Comparison of ENCODE assay signal across 8 mouse cellular contexts in the genomic region with DNA sequence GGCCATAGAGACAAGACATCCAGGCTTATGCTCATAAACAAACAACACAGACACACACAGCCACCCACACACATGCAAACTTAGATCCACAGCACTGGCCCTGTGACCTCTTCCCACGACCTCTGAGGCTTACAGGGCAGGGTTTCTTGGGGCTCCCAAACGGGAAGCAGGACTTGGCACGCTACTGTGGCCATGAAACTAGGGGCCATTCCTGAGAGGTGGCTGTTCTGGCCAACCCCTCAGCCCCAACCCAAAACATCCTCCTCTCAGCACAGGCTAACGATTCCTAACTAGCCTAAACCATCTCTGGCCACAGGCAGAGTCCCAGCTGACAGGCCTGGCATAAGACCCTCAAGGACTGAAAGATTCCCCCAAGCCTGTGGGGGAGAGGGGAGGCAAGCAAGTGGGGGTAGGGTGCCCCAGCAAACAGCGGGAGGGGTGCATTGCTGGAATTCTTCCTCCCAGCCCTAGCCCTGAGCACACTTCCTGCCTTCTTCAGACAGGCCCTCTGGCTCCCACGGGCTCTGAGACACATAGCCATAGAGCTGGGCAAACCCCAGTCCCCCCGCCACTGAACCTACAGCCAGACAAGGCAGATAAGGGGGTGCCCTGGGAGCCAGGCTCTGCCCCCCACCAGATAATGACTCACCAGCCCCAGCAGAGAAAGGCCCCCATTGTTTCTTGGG. TPM values are rescaled to one million over a fixed set of nuclear protein-coding genes. Genes with fewer than 3 reads are reported as not detected.
DNase-seq lines count a peak whose midpoint lies in the region; ATAC-seq and TF ChIP-seq lines count a peak whose summit lies in the region.

No protein-coding gene starts in this region.

- peaks cover 20% of the 10 kb centered on the region for H3K4me1 ChIP-seq in hindbrain, embryonic 13.5 days (replicated peaks)
- H3K4me1 ChIP-seq in liver, adult 2 months (ENCODE audit: control insufficient read depth, insufficient read depth, low read length): no peaks in the 10 kb centered on the region
- H3K4me1 ChIP-seq in stomach, embryonic 14.5 days (ENCODE audit: control insufficient read depth, insufficient read depth, low read length): peaks cover 32% of the 10 kb centered on the region
- no peaks in the 10 kb centered on the region for H3K4me1 ChIP-seq in thymus, adult 2 months (replicated peaks; ENCODE audit: control insufficient read depth, insufficient read depth, low read length)

- peak overlapping the region; percentile 43; the same call in 1 of the 2 replicates for H3K9ac ChIP-seq in hindbrain, embryonic 13.5 days
- peak overlapping the region; percentile 66 for H3K9ac ChIP-seq in liver, adult 2 months (ENCODE audit: low read depth, low read length)
- peak overlapping the region; percentile 14; the same call in 1 of the 2 replicates for H3K9ac ChIP-seq in stomach, embryonic 14.5 days (replicated peaks; ENCODE audit: low read depth, low read length)

- ATAC-seq in hindbrain, embryonic 13.5 days (ENCODE audit: low FRiP score): no peak
- no peak; the same call in 1 of the 2 replicates for ATAC-seq in stomach, embryonic 14.5 days (ENCODE audit: insufficient number of reproducible peaks, insufficient read depth, low FRiP score, low read depth)

- TF ChIP-seq POLR2A in liver, adult 2 months (IDR thresholded peaks at IDR 0.05; ENCODE audit: extremely low read depth, insufficient read depth, low read length): no peak
- no peak for TF ChIP-seq POLR2A in thymus, adult 2 months (IDR thresholded peaks at IDR 0.05; ENCODE audit: control insufficient read depth, extremely low read depth, insufficient read depth, low read length, poor library complexity)

- intact Hi-C loops in left cerebral cortex, adult 2 months (cut with DNase I): no loop called here

- DNase-seq in left cerebral cortex, adult 2 months (ENCODE audit: extremely low spot score in 1 of 2, low spot score in 2 of 2): no peak
- DNase-seq in left cerebral cortex, adult 18-20 months (ENCODE audit: low spot score in 2 of 2): no peak
- peak; percentile 52 for DNase-seq in liver, adult 2 months (ENCODE audit: extremely low read depth, low read depth, low spot score)
- no peak for DNase-seq in thymus, adult 2 months
- no peak for DNase-seq in right cerebral cortex, postnatal 4 days
- DNase-seq in gastrocnemius, postnatal 10 days: no peak

- peak overlapping the region; percentile 28 for H3K4me3 ChIP-seq in left cerebral cortex, adult 2 months
- no peak overlapping the region for H3K4me3 ChIP-seq in hindbrain, embryonic 13.5 days
- H3K4me3 ChIP-seq in liver, adult 2 months (ENCODE audit: insufficient read depth, low read depth, low read length): peak overlapping the region; percentile 35
- H3K4me3 ChIP-seq in stomach, embryonic 14.5 days (ENCODE audit: low read depth, low read length): no peak overlapping the region
- H3K4me3 ChIP-seq in thymus, adult 2 months (ENCODE audit: control insufficient read depth, insufficient read depth, low read length): no peak overlapping the region

- TF ChIP-seq CTCF in left cerebral cortex, adult 2 months (IDR thresholded peaks at IDR 0.05): no peak
- no peak for TF ChIP-seq CTCF in liver, adult 2 months (IDR thresholded peaks at IDR 0.05; ENCODE audit: low read depth, low read length)
- TF ChIP-seq CTCF in thymus, adult 2 months (IDR thresholded peaks at IDR 0.05; ENCODE audit: borderline replicate concordance, control insufficient read depth, extremely low read depth, insufficient read depth, low read length, poor library complexity): no peak

- peaks cover 3% of the 10 kb centered on the region; the same call in 1 of the 2 replicates for H3K79me2 ChIP-seq in liver, adult 2 months (ENCODE audit: control insufficient read depth, insufficient read depth, low read length)

- H3K27ac ChIP-seq in left cerebral cortex, adult 2 months: peak overlapping the region; percentile 85
- peak overlapping the region; percentile 71 for H3K27ac ChIP-seq in hindbrain, embryonic 13.5 days
- H3K27ac ChIP-seq in liver, adult 2 months (replicated peaks; ENCODE audit: insufficient read depth, low read depth, low read length): peak overlapping the region; percentile 83
- H3K27ac ChIP-seq in stomach, embryonic 14.5 days (ENCODE audit: low read length): peak overlapping the region; percentile 80
- H3K27ac ChIP-seq in thymus, adult 2 months (ENCODE audit: control insufficient read depth, insufficient read depth, low read length): no peak overlapping the region

- 58% methylated on average over 7 of the region's 7 CpGs for WGBS in hindbrain, embryonic 13.5 days
- WGBS in liver, adult 2 months: 43% methylated on average over 7 of the region's 7 CpGs
- WGBS in stomach, embryonic 14.5 days: 36% methylated on average over 7 of the region's 7 CpGs
- WGBS in thymus, adult 2 months: 87% methylated on average over 7 of the region's 7 CpGs

- H3K36me3 ChIP-seq in hindbrain, embryonic 13.5 days: peaks cover 12% of the 10 kb centered on the region
- peaks cover 5% of the 10 kb centered on the region; the same call in 1 of the 2 replicates for H3K36me3 ChIP-seq in liver, adult 2 months (ENCODE audit: control insufficient read depth, insufficient read depth, low read length)
- peaks cover 8% of the 10 kb centered on the region; the same call in 1 of the 2 replicates for H3K36me3 ChIP-seq in stomach, embryonic 14.5 days (ENCODE audit: control insufficient read depth, insufficient read depth, low read length)
- no peaks in the 10 kb centered on the region for H3K36me3 ChIP-seq in thymus, adult 2 months (ENCODE audit: control insufficient read depth, insufficient read depth, low read length)

- no peak overlapping the region for H3K4me2 ChIP-seq in hindbrain, embryonic 13.5 days
- 0 out of 2 replicates have a peak overlapping the region, but pooled peaks have one; percentile 10 for H3K4me2 ChIP-seq in stomach, embryonic 14.5 days (replicated peaks; ENCODE audit: low read depth, low read length)

- peaks cover 19% of the 10 kb centered on the region for H3K27me3 ChIP-seq in hindbrain, embryonic 13.5 days
- no peaks in the 10 kb centered on the region for H3K27me3 ChIP-seq in liver, adult 2 months (ENCODE audit: control insufficient read depth, insufficient read depth, low read length)
- no peaks in the 10 kb centered on the region for H3K27me3 ChIP-seq in stomach, embryonic 14.5 days (ENCODE audit: control insufficient read depth, insufficient read depth, low read length)
- H3K27me3 ChIP-seq in thymus, adult 2 months (ENCODE audit: control insufficient read depth, insufficient read depth, low read length): no peaks in the 10 kb centered on the region; the same call in 1 of the 2 replicates

- no peaks in the 10 kb centered on the region for H3K9me3 ChIP-seq in hindbrain, embryonic 13.5 days
- no peaks in the 10 kb centered on the region for H3K9me3 ChIP-seq in stomach, embryonic 14.5 days (ENCODE audit: control insufficient read depth, low read depth, low read length)

RNA-seq across cellular contexts. Expression of a gene that starts 6.0 kb away (rescaled TPM):
- 10 to 100 TPM; 50.2 to 51.0 TPM for total RNA-seq in left cerebral cortex, adult 2 months (2021)
- 10 to 100 TPM; 47.3 to 52.7 TPM for total RNA-seq in left cerebral cortex, adult 18-20 months (2021)
- 32.7 and 34.3 TPM in 2 replicates for polyA plus RNA-seq in hindbrain, embryonic 13.5 days (2015; fragmentation: Nextera tagmentation; extraction: Ambion mirVana)
- 8.8 and 13.6 TPM in 2 replicates for total RNA-seq in liver, adult 2 months (2014; rRNA removed)
- polyA plus RNA-seq in liver, adult 2 months (2012; rRNA removed): 24.9 and 31.5 TPM in 2 replicates
- 44.9 and 47.7 TPM in 2 replicates for polyA plus RNA-seq in stomach, embryonic 14.5 days (2014; fragmentation: Nextera tagmentation; extraction: Ambion mirVana)
- polyA plus RNA-seq in thymus, adult 2 months (2012; rRNA removed): 13.5 and 19.6 TPM in 2 replicates
- 10 to 100 TPM; 30.1 to 33.4 TPM for total RNA-seq in gastrocnemius, postnatal 10 days (2021)

RNA-seq across cellular contexts. Expression of a gene that starts 11.7 kb away (rescaled TPM):
- 1 to 10 TPM; 5.5 to 5.7 TPM for total RNA-seq in left cerebral cortex, adult 2 months (2021)
- total RNA-seq in left cerebral cortex, adult 18-20 months (2021): 1 to 10 TPM; 4.1 to 7.4 TPM
- polyA plus RNA-seq in hindbrain, embryonic 13.5 days (2015; fragmentation: Nextera tagmentation; extraction: Ambion mirVana): 8.2 and 8.8 TPM in 2 replicates
- total RNA-seq in liver, adult 2 months (2014; rRNA removed): 8.1 and 9.7 TPM in 2 replicates
- polyA plus RNA-seq in liver, adult 2 months (2012; rRNA removed): 11.3 and 11.5 TPM in 2 replicates
- 18.1 and 19.6 TPM in 2 replicates for polyA plus RNA-seq in stomach, embryonic 14.5 days (2014; fragmentation: Nextera tagmentation; extraction: Ambion mirVana)
- 9.7 and 9.8 TPM in 2 replicates for polyA plus RNA-seq in thymus, adult 2 months (2012; rRNA removed)
- 1 to 10 TPM; 4.3 TPM for total RNA-seq in gastrocnemius, postnatal 10 days (2021)

RNA-seq across cellular contexts. Expression of a gene that starts 11.7 kb away (rescaled TPM):
- 100 to 1,000 TPM; 140 to 159 TPM for total RNA-seq in left cerebral cortex, adult 2 months (2021)
- total RNA-seq in left cerebral cortex, adult 18-20 months (2021): 100 to 1,000 TPM; 136 to 153 TPM
- polyA plus RNA-seq in hindbrain, embryonic 13.5 days (2015; fragmentation: Nextera tagmentation; extraction: Ambion mirVana): 67.9 and 76.0 TPM in 2 replicates
- 19.5 and 27.9 TPM in 2 replicates for total RNA-seq in liver, adult 2 months (2014; rRNA removed)
- 63.4 and 79.3 TPM in 2 replicates for polyA plus RNA-seq in liver, adult 2 months (2012; rRNA removed)
- polyA plus RNA-seq in stomach, embryonic 14.5 days (2014; fragmentation: Nextera tagmentation; extraction: Ambion mirVana): 57.1 and 57.7 TPM in 2 replicates
- 163 and 173 TPM in 2 replicates for polyA plus RNA-seq in thymus, adult 2 months (2012; rRNA removed)
- 10 to 100 TPM; 51.7 to 61.1 TPM for total RNA-seq in gastrocnemius, postnatal 10 days (2021)

RNA-seq across cellular contexts. Expression of a gene that starts 14.1 kb away (rescaled TPM):
- 1 to 10 TPM in 1 of 2 experiments, under 1 TPM in 1; 0.58 to 1.4 TPM for total RNA-seq in left cerebral cortex, adult 2 months (2021)
- 1 to 10 TPM; 2.1 TPM for total RNA-seq in left cerebral cortex, adult 18-20 months (2021)
- polyA plus RNA-seq in hindbrain, embryonic 13.5 days (2015; fragmentation: Nextera tagmentation; extraction: Ambion mirVana): not detected in 2 replicates
- not detected in 2 replicates for total RNA-seq in liver, adult 2 months (2014; rRNA removed)
- polyA plus RNA-seq in liver, adult 2 months (2012; rRNA removed): not detected in 2 replicates
- polyA plus RNA-seq in stomach, embryonic 14.5 days (2014; fragmentation: Nextera tagmentation; extraction: Ambion mirVana): 0.42 and 0.90 TPM in 2 replicates
- polyA plus RNA-seq in thymus, adult 2 months (2012; rRNA removed): 0.35 and 0.64 TPM in 2 replicates
- not detected for total RNA-seq in gastrocnemius, postnatal 10 days (2021)

RNA-seq across cellular contexts. Expression of a gene that starts 25.3 kb away (rescaled TPM):
- total RNA-seq in left cerebral cortex, adult 2 months (2021): 10 to 100 TPM; 41.6 to 49.0 TPM
- total RNA-seq in left cerebral cortex, adult 18-20 months (2021): 10 to 100 TPM; 41.4 to 45.5 TPM
- 17.7 and 17.8 TPM in 2 replicates for polyA plus RNA-seq in hindbrain, embryonic 13.5 days (2015; fragmentation: Nextera tagmentation; extraction: Ambion mirVana)
- 11.1 and 16.0 TPM in 2 replicates for total RNA-seq in liver, adult 2 months (2014; rRNA removed)
- polyA plus RNA-seq in liver, adult 2 months (2012; rRNA removed): 67.8 and 106 TPM in 2 replicates
- polyA plus RNA-seq in stomach, embryonic 14.5 days (2014; fragmentation: Nextera tagmentation; extraction: Ambion mirVana): 24.8 and 26.5 TPM in 2 replicates
- 118 and 123 TPM in 2 replicates for polyA plus RNA-seq in thymus, adult 2 months (2012; rRNA removed)
- 10 to 100 TPM; 18.0 to 21.0 TPM for total RNA-seq in gastrocnemius, postnatal 10 days (2021)

Comparison
In these comparisons a context has a peak if more than half of its experiments do, and no peak if none do; other contexts are left out.
1. H3K4me3 ChIP-seq: peak in left cerebral cortex, adult 2 months (single experiment) and liver, adult 2 months (single experiment); none in hindbrain, embryonic 13.5 days (single experiment), stomach, embryonic 14.5 days (single experiment) and thymus, adult 2 months (single experiment).
2. H3K9ac ChIP-seq: peak in every context shown above with its lines; median percentile 66 in liver, adult 2 months; 43 in hindbrain, embryonic 13.5 days; 14 in stomach, embryonic 14.5 days.